Mouse (Mus musculus): ENCODE measurements at regions not wholly inside any gene's neighbourhood (a gene's known extent, or its start where the extent isn't known, plus 50 kb on each side); places are given as distances from the start of the nearest gene placed in this dataset.

DNA sequence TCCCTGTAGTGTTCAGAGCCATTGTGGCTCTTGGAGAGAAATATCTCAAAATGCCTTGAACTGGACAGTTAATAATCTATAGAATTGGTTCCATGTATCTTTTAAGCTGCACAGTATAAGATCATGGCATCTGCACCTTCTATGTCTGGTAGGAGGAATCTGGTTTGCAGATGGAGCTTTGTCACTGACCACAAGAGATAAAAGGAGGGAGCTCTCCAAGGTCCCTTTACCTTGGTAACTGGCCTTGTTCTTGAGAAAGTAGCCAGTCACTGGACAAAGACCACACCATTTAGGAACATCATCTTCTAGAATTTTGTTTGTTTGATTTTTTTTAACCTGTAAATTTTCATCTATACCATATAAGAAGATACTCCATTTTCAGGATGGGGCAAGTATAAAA lies 52.5 kb upstream of the Plcb4 start:
- DNase-seq (ENCODE audit: low read depth, low spot score), result peak; percentile 21

Data from R1 (cell line).